Comparison of ENCODE assay signal across 7 mouse cellular contexts in genomic region chr2:120154361-120154894, GRCm38 (mm10). TPM values are rescaled to one million over a fixed set of nuclear protein-coding genes. Genes with fewer than 3 reads are reported as not detected.
DNase-seq lines count a peak whose midpoint lies in the region; ATAC-seq lines count a peak whose summit lies in the region.

Gene Ehd4, minus strand, starts transcription at chr2:120154606.

- no peaks in the 10 kb centered on the region for H3K36me3 ChIP-seq in embryonic facial prominence, embryonic 11.5 days (replicated peaks; ENCODE audit: control insufficient read depth, insufficient read depth, low read depth, low read length)
- H3K36me3 ChIP-seq in limb, embryonic 10.5 days: no peaks in the 10 kb centered on the region
- no peaks in the 10 kb centered on the region for H3K36me3 ChIP-seq in midbrain, embryonic 13.5 days

- peak; percentile 100 for DNase-seq in adrenal gland, postnatal 14 days
- DNase-seq in embryonic facial prominence, embryonic 11.5 days (ENCODE audit: low spot score): peak; percentile 97
- peak; percentile 98 for DNase-seq in kidney, adult 11 months
- peak; percentile 96 for DNase-seq in limb, embryonic 10.5 days (ENCODE audit: low spot score)
- DNase-seq in spleen, adult 12 weeks (ENCODE audit: low spot score): peak; percentile 99

- peak within 1 kb of the TSS; percentile 58 for H3K4me3 ChIP-seq in embryonic facial prominence, embryonic 11.5 days (ENCODE audit: low read depth, low read length)
- peak within 1 kb of the TSS; percentile 77 for H3K4me3 ChIP-seq in limb, embryonic 10.5 days
- H3K4me3 ChIP-seq in midbrain, embryonic 13.5 days (replicated peaks): peak within 1 kb of the TSS; percentile 67

- no peaks in the 10 kb centered on the region for H3K27me3 ChIP-seq in embryonic facial prominence, embryonic 11.5 days (ENCODE audit: control insufficient read depth, insufficient read depth, low read length)
- H3K27me3 ChIP-seq in limb, embryonic 10.5 days (ENCODE audit: low read depth, poor library complexity, severe bottlenecking): peaks cover 7% of the 10 kb centered on the region
- H3K27me3 ChIP-seq in midbrain, embryonic 13.5 days: peaks cover 12% of the 10 kb centered on the region

- ATAC-seq in embryonic facial prominence, embryonic 11.5 days (replicated peaks; ENCODE audit: insufficient number of reproducible peaks, low FRiP score, low TSS enrichment, low read depth): peak; percentile 99
- ATAC-seq in granulocyte monocyte progenitor cell, adult 5-6 weeks (replicated peaks; ENCODE audit: poor library complexity, severe bottlenecking): peak; percentile 84
- ATAC-seq in midbrain, embryonic 13.5 days: peak; percentile 99

- H3K4me2 ChIP-seq in embryonic facial prominence, embryonic 11.5 days (ENCODE audit: low read depth, low read length): peak within 1 kb of the TSS; percentile 95
- peak within 1 kb of the TSS; percentile 99 for H3K4me2 ChIP-seq in midbrain, embryonic 13.5 days (replicated peaks)

- H3K9ac ChIP-seq in embryonic facial prominence, embryonic 11.5 days (replicated peaks; ENCODE audit: low read length): peak within 1 kb of the TSS; percentile 63
- peak within 1 kb of the TSS; percentile 70 for H3K9ac ChIP-seq in midbrain, embryonic 13.5 days (replicated peaks)

- WGBS in embryonic facial prominence, embryonic 11.5 days: under 1% methylated on average over 53 of the region's 53 CpGs
- under 1% methylated on average over 53 of the region's 53 CpGs for WGBS in limb, embryonic 10.5 days
- under 1% methylated on average over 53 of the region's 53 CpGs for WGBS in midbrain, embryonic 13.5 days

- H3K4me1 ChIP-seq in embryonic facial prominence, embryonic 11.5 days (ENCODE audit: control insufficient read depth, insufficient read depth, low read length): no peaks in the 10 kb centered on the region
- H3K4me1 ChIP-seq in limb, embryonic 10.5 days: peaks cover 19% of the 10 kb centered on the region
- peaks cover 12% of the 10 kb centered on the region for H3K4me1 ChIP-seq in midbrain, embryonic 13.5 days (replicated peaks)

- no peaks in the 10 kb centered on the region for H3K9me3 ChIP-seq in embryonic facial prominence, embryonic 11.5 days (replicated peaks; ENCODE audit: control insufficient read depth, low read length)
- H3K9me3 ChIP-seq in limb, embryonic 10.5 days (replicated peaks): no peaks in the 10 kb centered on the region
- H3K9me3 ChIP-seq in midbrain, embryonic 13.5 days: no peaks in the 10 kb centered on the region

- H3K27ac ChIP-seq in embryonic facial prominence, embryonic 11.5 days (replicated peaks; ENCODE audit: low read depth, low read length): no peak within 1 kb of the TSS
- H3K27ac ChIP-seq in limb, embryonic 10.5 days: peak within 1 kb of the TSS; percentile 80
- H3K27ac ChIP-seq in midbrain, embryonic 13.5 days: no peak within 1 kb of the TSS

RNA-seq across cellular contexts. Expression of gene Ehd4, which starts in this region (rescaled TPM):
- total RNA-seq in adrenal gland, postnatal 14 days (2021): 34.2 and 48.1 TPM in 2 replicates
- polyA plus RNA-seq in embryonic facial prominence, embryonic 11.5 days (2014; fragmentation: Nextera tagmentation; extraction: Ambion mirVana): 11.9 and 13.7 TPM in 2 replicates
- total RNA-seq in granulocyte monocyte progenitor cell, adult 5-6 weeks (2014; fragmentation: Nextera tagmentation): 27.0 and 33.4 TPM in 2 replicates
- total RNA-seq in granulocyte monocyte progenitor cell, adult 5-6 weeks (2017): 29.4 and 30.3 TPM in 2 replicates
- 25.3 and 27.5 TPM in 2 replicates for polyA plus RNA-seq in limb, embryonic 10.5 days (2016; fragmentation: Nextera tagmentation; extraction: Ambion mirVana)
- 14.1 and 16.4 TPM in 2 replicates for polyA plus RNA-seq in midbrain, embryonic 13.5 days (2015; fragmentation: Nextera tagmentation; extraction: Ambion mirVana)
